Mouse (Mus musculus) brain, embryonic 18.5 days (tissue): ENCODE measurements around the gene Rrn3.

Experiments
- DNase-seq: peaks from one replicate; pipeline ENCODE4 v3.0.0-alpha.2; 2012; ENCODE audit warnings: low read depth, low spot score

Gene Rrn3

DNA sequence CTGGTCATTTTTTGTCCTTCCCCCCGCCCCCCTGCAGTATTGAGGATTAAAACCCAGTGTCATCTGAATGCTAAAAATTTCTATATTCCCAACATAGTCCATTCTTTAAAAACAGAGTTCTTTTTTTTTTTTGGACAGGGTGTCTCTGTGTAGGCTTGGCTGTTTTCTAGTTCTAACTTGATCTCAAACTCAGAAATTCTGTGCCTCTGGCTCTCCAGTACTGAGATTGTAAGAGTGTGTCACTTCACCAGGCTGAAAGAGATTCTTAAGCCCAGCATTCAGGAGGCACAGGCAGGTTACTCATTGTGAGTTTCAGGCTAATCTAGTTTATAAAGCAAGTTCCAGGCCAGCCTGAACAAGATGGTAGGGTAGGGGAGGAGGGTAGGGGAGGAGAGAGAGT lies 66.2 kb downstream of the Rrn3 start:
- DNase-seq = no peak

DNA sequence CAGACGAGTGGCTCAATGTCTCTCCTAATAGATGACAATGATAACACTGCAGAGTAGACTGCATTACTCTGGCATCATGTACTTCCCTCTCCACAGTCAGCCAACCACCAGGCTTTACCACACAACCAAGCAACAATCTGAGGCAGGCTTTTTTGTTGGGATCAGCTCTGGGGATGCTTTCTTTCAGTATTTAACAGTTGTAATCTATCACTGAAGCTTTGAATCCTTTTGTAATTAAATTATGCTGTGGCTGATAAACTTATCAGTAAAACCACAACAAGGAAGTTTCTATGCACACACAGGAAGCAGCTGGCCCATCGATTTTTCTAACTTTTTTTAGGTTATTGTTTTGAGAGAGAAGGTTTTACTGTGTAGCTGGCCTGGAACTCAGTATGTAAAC lies 67.8 kb downstream of the Rrn3 start:
- DNase-seq = no peak

DNA sequence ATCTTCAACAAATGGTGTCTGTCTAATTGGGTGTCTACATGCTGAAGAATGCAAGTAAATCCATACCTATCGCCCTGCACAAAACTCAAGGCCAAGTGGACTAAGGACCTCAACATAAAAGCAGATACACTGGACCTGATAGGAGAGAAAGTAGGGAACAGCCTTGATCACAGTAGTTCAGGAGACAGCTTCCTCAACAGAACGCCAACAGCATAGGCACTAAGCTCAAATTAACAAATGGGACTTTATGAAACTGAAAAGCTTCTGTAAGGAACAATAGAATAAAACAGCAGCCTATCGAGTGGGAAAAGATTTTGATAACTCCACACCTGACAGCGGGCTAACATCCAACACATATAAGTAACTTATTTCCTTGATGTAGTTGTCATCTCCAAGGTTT lies 70.9 kb downstream of the Rrn3 start:
- no peak for DNase-seq

DNA sequence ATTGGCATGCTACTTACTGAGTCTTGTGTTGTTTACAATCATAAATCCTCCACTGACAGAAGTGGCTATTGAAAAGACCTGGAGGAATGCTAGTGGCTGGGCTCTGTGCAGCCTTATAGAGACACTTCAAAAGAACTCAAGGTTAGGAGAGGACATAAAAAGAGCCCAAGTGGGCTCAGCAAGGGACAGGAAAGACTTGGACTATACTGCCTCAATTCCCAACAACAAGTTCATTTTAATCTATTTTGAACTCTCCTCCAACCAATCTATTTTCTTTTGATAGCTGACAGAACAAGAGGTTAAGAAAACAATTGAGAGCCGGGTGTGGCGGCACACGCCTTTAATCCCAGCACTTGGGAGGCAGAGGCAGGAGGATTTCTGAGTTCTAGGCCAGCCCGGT lies 73.4 kb downstream of the Rrn3 start:
- no peak for DNase-seq
